Mouse (Mus musculus): ENCODE data around the gene Ubxn2a. TPM values are rescaled to one million over a fixed set of nuclear protein-coding genes. Genes with fewer than 3 reads are reported as not detected.

Gene Ubxn2a
- 26.4 TPM for total RNA-seq (2023)

GRCm38 (mm10) chr12:4906951-4907906, at the start of gene Ubxn2a:
Gene Ubxn2a (minus strand): TSS chr12:4907705.

GRCm38 (mm10) chr12:4916994-4917804, 9.7 kb upstream of the Ubxn2a start, which contains the start of gene Atad2b:
Gene Atad2b (plus strand): TSS chr12:4917353.

GRCm38 (mm10) chr12:4874161-4874927, 33.2 kb downstream of the Ubxn2a start, which contains the start of gene Mfsd2b:
Gene Mfsd2b (minus strand): TSS chr12:4874359.

GRCm38 (mm10) chr12:4842890-4843597, 64.5 kb downstream of the Ubxn2a start, which contains the start of gene Wdcp:
Gene Wdcp (plus strand): TSS chr12:4843303.

GRCm38 (mm10) chr12:4841392-4841887, 66.1 kb downstream of the Ubxn2a start, which contains the start of gene Fkbp1b:
Gene Fkbp1b (minus strand): TSS chr12:4841591.

Other genes with a start within 250 kb of the Ubxn2a start
- not detected for gene Fam228a, start 169.3 kb downstream of the Ubxn2a start, total RNA-seq (2023)
- 1.5 TPM for gene Pfn4, start 138.7 kb downstream of the Ubxn2a start, total RNA-seq (2023)
- gene Fam228b, start 138.4 kb downstream of the Ubxn2a start, total RNA-seq (2023): 4.7 TPM
- 154 TPM for gene Sf3b6, start 90.2 kb downstream of the Ubxn2a start, total RNA-seq (2023)
- gene Fkbp1b, start 66.1 kb downstream of the Ubxn2a start, total RNA-seq (2023): not detected
- gene Wdcp, start 64.4 kb downstream of the Ubxn2a start, total RNA-seq (2023): 12.6 TPM
- gene Mfsd2b, start 33.3 kb downstream of the Ubxn2a start, total RNA-seq (2023): 2.7 TPM
- gene Atad2b, start 9.6 kb upstream of the Ubxn2a start, total RNA-seq (2023): 82.0 TPM

All from CD4-positive naive resting alpha-beta T cell, adult 76 days (primary cell).